Mouse (Mus musculus) limb, embryonic 14.5 days (tissue): ENCODE measurements around the gene Slc28a1. TPM values are rescaled to one million over a fixed set of nuclear protein-coding genes. Genes with fewer than 3 reads are reported as not detected.
A peak's percentile ranks its signal among the peaks of the same experiment; 100 is the strongest.

Experiments
- ATAC-seq: fragments of 200-750 bp; cut with Nextera tagmentation; 2 replicates; pipeline ENCODE4 v1.8.0; 2017; ENCODE audit warnings: low read depth, moderate number of reproducible peaks, moderate TSS enrichment; ENCODE audit not compliant: low FRiP score
- DNase-seq: peaks from one replicate; pipeline ENCODE4 v3.0.0-alpha.2; 2015; ENCODE audit warnings: low spot score
- H3K27ac ChIP-seq: fragments of 300-500 bp; sonication (generic); replicated peaks from 2 replicates; pipeline ENCODE4 v1.5.1; 2014; ENCODE audit warnings: low read depth, mild to moderate bottlenecking, low read length, moderate library complexity, mixed read lengths
- H3K27me3 ChIP-seq: fragments of 300-500 bp; sonication (generic); 2 replicates; pipeline ENCODE4 v1.6.1; 2014; ENCODE audit warnings: low read length, mixed read lengths; ENCODE audit not compliant: control insufficient read depth, insufficient read depth
- H3K36me3 ChIP-seq: fragments of 300-500 bp; sonication (generic); 2 replicates; pipeline ENCODE4 v1.6.1; 2014; ENCODE audit warnings: mild to moderate bottlenecking, low read length, moderate library complexity, mixed read lengths; ENCODE audit not compliant: control insufficient read depth, insufficient read depth
- H3K4me1 ChIP-seq: fragments of 300-500 bp; sonication (generic); 2 replicates; pipeline ENCODE4 v1.6.1; 2014; ENCODE audit warnings: antibody characterized with exemption, low read length, mixed read lengths; ENCODE audit not compliant: control insufficient read depth, insufficient read depth
- H3K4me2 ChIP-seq: fragments of 300-500 bp; sonication (generic); replicated peaks from 2 replicates; pipeline ENCODE4 v1.6.1; 2014; ENCODE audit warnings: low read depth, mild to moderate bottlenecking, low read length, moderate library complexity; ENCODE audit not compliant: severe bottlenecking
- H3K4me3 ChIP-seq: fragments of 300-500 bp; sonication (generic); replicated peaks from 2 replicates; pipeline ENCODE4 v1.5.1; 2014; ENCODE audit warnings: low read length
- H3K9ac ChIP-seq: fragments of 300-500 bp; sonication (generic); 2 replicates; pipeline ENCODE4 v1.6.1; 2014; ENCODE audit warnings: mild to moderate bottlenecking, low read depth, low read length, moderate library complexity; ENCODE audit not compliant: severe bottlenecking
- H3K9me3 ChIP-seq: fragments of 300-500 bp; sonication (generic); 2 replicates; pipeline ENCODE4 v1.6.1; 2016; ENCODE audit warnings: low read length; ENCODE audit not compliant: control insufficient read depth
- POLR2A ChIP-seq: fragments of 200-500 bp; IDR thresholded peaks from 2 replicates; pipeline ENCODE4 v1.8.0; 2012; ENCODE audit warnings: inconsistent platforms, mild to moderate bottlenecking, moderate library complexity, borderline replicate concordance; ENCODE audit not compliant: insufficient read depth, insufficient read length; ENCODE audit errors: extremely low read depth
- WGBS: fragments of 180-500 bp; shearing (Covaris S2); extraction: QIAGEN DNeasy Blood & Tissue Kit; methylation state at CpG from one replicate; pipeline ENCODE4 v1.1.7; 2014; 5-methylcytosine and 5-hydroxymethylcytosine counted together
- polyA plus RNA-seq, 2 experiments: library from polyadenylated mRNA; depleted of rRNA in 1 of 2; stranded (reverse) in 1 of 2; unstranded in 1 of 2; fragments of >200 nt; fragmentation: Nextera tagmentation in 1 of 2; extraction: Ambion mirVana in 1 of 2; gene quantifications; 2 replicates each; pipeline versions ENCODE4 v1.2.1 to v1.2.3; 2012 to 2014

Gene Slc28a1
- polyA plus RNA-seq, 2 experiments, result 0.06 to 0.26 TPM

DNA sequence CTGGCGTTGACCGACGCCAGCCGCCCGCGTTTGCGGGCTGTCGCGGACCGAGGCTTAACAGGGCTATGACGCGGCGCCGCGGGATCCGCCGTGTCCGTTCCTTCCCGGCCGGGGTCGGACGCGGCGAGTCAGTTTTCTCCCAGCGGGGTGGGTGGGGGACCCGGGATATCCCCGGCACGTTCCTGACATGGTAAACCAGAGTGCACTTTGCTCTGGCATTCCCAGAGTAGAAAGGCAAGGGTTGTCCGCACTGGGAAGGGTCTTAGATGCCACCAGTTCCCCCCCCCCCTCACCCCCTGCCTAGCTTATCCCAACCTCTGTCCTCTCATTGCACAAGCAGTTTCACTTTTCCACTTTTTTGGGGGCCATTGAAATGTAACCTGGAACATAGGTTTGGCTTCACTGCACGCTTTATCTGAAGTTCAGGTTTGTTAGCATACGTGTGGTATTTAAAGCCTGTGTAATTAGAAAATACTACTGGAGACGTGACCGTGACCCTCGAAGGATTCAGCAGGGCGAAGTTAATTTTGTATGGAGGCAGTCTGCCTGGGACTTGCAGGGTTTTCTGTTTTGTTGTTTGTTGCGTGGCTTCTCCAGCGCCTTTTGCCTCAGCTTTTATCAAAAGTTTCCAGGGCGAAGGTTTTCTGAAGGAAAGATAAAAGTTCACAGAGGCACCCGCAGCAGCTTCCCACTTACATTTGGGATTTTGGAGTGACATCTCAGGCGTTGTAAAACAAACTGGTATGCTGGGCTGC is 99.7 kb downstream of the Slc28a1 start:
- no peaks in the 10 kb centered on the region for H3K4me1 ChIP-seq
- 9% methylated on average over 27 of the region's 40 CpGs for WGBS
- TF ChIP-seq POLR2A, result no peak
- DNase-seq (no peak), ATAC-seq (no peak)
- peak overlapping the region; percentile 54 for H3K9ac ChIP-seq
- H3K36me3 ChIP-seq, result no peaks in the 10 kb centered on the region
- peak overlapping the region; percentile 54 for H3K4me2 ChIP-seq
- peak overlapping the region; percentile 52 for H3K4me3 ChIP-seq
- peaks cover 42% of the 10 kb centered on the region for H3K27me3 ChIP-seq
- H3K27ac ChIP-seq, result no peak overlapping the region
- no peaks in the 10 kb centered on the region for H3K9me3 ChIP-seq

DNA sequence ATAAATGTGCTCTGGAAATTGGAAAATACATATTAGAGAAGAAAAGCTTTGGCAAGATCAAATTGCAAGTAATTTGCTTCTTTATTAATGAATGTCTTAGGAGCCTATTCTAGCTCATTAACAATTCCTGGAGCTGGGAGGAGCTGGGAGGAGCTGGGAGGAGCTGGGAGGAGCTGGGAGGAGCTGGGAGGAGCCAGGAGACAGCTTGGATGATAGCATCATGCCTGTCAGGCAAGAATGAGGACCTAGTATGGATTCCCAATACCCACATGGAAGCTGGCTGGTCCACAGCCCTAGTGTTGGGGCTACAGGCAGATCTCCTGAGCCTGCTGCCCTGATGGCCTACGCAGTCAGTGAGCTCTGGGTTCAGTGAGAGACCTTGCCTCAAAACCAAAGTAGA is 101.4 kb downstream of the Slc28a1 start:
- no peaks in the 10 kb centered on the region for H3K4me1 ChIP-seq
- TF ChIP-seq POLR2A, result no peak
- no peak for ATAC-seq
- H3K9ac ChIP-seq, result no peak overlapping the region
- H3K4me2 ChIP-seq, result no peak overlapping the region
- H3K27me3 ChIP-seq, result peaks cover 36% of the 10 kb centered on the region
- WGBS, result 70% methylated on average over 1 of the region's 1 CpGs
- DNase-seq, result no peak
- H3K9me3 ChIP-seq, result no peaks in the 10 kb centered on the region
- no peaks in the 10 kb centered on the region for H3K36me3 ChIP-seq
- H3K4me3 ChIP-seq, result no peak overlapping the region
- no peak overlapping the region for H3K27ac ChIP-seq

DNA sequence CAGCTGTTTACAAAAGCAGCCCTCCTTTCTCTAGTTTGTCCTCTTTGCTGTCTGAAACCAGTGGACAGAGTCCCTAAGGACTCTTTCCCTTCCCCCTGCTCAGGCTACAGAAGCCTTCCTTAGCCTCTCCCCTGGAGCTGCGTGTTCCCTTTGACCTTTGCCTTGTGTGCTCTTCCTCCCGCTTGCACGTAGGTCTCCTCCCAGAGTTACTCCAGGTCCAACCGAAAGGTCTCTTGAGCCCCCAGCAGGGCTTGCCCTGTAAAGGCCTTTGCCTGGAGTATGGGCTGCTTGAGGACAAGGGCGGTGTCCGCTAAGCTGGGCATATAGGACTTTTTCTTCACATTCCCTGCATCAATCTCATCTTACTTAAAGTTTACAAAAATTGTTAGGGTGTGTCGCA is 104.7 kb downstream of the Slc28a1 start:
- ATAC-seq (no peak), DNase-seq (no peak)
- WGBS, result 61% methylated on average over 7 of the region's 7 CpGs
- peaks cover 9% of the 10 kb centered on the region; the same call in 1 of the 2 replicates for H3K27me3 ChIP-seq
- no peak overlapping the region for H3K9ac ChIP-seq
- H3K27ac ChIP-seq, result no peak overlapping the region
- H3K9me3 ChIP-seq, result no peaks in the 10 kb centered on the region
- no peaks in the 10 kb centered on the region for H3K4me1 ChIP-seq
- TF ChIP-seq POLR2A, result no peak
- H3K36me3 ChIP-seq, result no peaks in the 10 kb centered on the region
- no peak overlapping the region for H3K4me3 ChIP-seq
- no peak overlapping the region for H3K4me2 ChIP-seq

Other genes with a start within 250 kb of the Slc28a1 start
- 23.1 and 26.5 TPM in 2 replicates for gene Wdr73, start 213.5 kb upstream of the Slc28a1 start, polyA plus RNA-seq (2012; rRNA removed)
- gene Wdr73, start 213.5 kb upstream of the Slc28a1 start, polyA plus RNA-seq (2014; fragmentation: Nextera tagmentation; extraction: Ambion mirVana), result 22.6 and 26.0 TPM in 2 replicates
- gene Nmb, start 209.7 kb upstream of the Slc28a1 start, polyA plus RNA-seq (2012; rRNA removed), result 8.3 and 8.5 TPM in 2 replicates
- gene Nmb, start 209.7 kb upstream of the Slc28a1 start, polyA plus RNA-seq (2014; fragmentation: Nextera tagmentation; extraction: Ambion mirVana), result 4.9 and 8.1 TPM in 2 replicates
- gene Sec11a, start 167.0 kb upstream of the Slc28a1 start, polyA plus RNA-seq (2012; rRNA removed), result 158 and 177 TPM in 2 replicates
- 189 and 224 TPM in 2 replicates for gene Sec11a, start 167.0 kb upstream of the Slc28a1 start, polyA plus RNA-seq (2014; fragmentation: Nextera tagmentation; extraction: Ambion mirVana)
- gene Zfp592, start 121.1 kb upstream of the Slc28a1 start, polyA plus RNA-seq (2012; rRNA removed), result 24.3 and 31.6 TPM in 2 replicates
- gene Zfp592, start 121.1 kb upstream of the Slc28a1 start, polyA plus RNA-seq (2014; fragmentation: Nextera tagmentation; extraction: Ambion mirVana), result 13.7 and 16.1 TPM in 2 replicates
- 3.4 and 3.5 TPM in 2 replicates for gene Alpk3, start 57.2 kb upstream of the Slc28a1 start, polyA plus RNA-seq (2012; rRNA removed)
- 3.2 and 3.9 TPM in 2 replicates for gene Alpk3, start 57.2 kb upstream of the Slc28a1 start, polyA plus RNA-seq (2014; fragmentation: Nextera tagmentation; extraction: Ambion mirVana)
- gene Pde8a, start 98.8 kb downstream of the Slc28a1 start, polyA plus RNA-seq (2012; rRNA removed), result 8.1 and 8.2 TPM in 2 replicates
- 5.5 and 6.6 TPM in 2 replicates for gene Pde8a, start 98.8 kb downstream of the Slc28a1 start, polyA plus RNA-seq (2014; fragmentation: Nextera tagmentation; extraction: Ambion mirVana)
- gene Rps17, start 230.5 kb downstream of the Slc28a1 start, polyA plus RNA-seq (2012; rRNA removed), result 1,944 and 2,727 TPM in 2 replicates
- 1,353 and 1,439 TPM in 2 replicates for gene Rps17, start 230.5 kb downstream of the Slc28a1 start, polyA plus RNA-seq (2014; fragmentation: Nextera tagmentation; extraction: Ambion mirVana)